Mouse (Mus musculus) heart, postnatal 10 days (tissue): ENCODE measurements around the gene Clasp1. TPM values are rescaled to one million over a fixed set of nuclear protein-coding genes. Genes with fewer than 3 reads are reported as not detected.

ENCODE experiments used
- DNase-seq, 2 experiments: peaks; one replicate each; pipeline ENCODE4 v3.0.0; 2021
- intact Hi-C: fragments of 180-260 bp; cut with DNase I; formaldehyde crosslinking; loops from one replicate; pipeline ENCODE4 v1.15.1; 2025
- total RNA-seq, 2 experiments: library from RNA; stranded (reverse); gene quantifications; 2 replicates each; pipeline ENCODE4 v1.2.3; 2021

Gene Clasp1
- total RNA-seq, 2 experiments from 2014 or later = 341 to 384 TPM

DNA sequence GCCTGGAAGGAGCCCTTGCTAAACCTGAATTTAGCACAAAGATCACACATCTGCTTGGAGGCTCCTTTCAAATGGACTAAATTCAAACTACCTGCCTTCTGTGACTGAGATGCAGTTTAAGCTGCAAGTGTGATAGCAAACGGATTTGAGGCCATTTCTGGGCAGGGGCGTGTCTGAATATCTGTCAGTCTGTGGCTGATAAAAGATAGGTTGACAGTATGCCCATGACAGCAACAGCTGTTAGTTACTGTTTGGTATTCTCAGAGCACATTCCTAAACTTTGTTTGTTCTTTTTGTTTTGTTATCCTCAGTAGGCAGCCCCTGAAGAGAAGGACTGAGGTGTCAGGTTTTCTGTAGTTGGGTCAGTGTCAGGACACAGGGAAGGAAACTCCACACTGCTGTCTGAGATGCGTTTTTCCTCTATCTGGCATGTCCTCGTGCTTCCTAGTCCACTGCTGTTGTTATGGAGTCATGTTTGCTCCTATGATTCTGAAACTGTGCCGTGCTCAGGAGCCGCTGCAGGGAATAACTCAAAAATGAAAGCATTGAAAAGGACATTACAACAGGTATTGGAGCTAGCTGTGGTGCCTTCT, 94.7 kb downstream of the Clasp1 start:
- peak in 1 of 2 experiments; percentile 40 for DNase-seq
- intact Hi-C loops = no loop called here

GRCm38 (mm10) chr1:118485572-118485971, 96.7 kb downstream of the Clasp1 start:
- DNase-seq = peak; percentile 48 to 49
- intact Hi-C loops = no loop called here

- peak in 1 of 2 experiments; percentile 38 for DNase-seq
- intact Hi-C loops = no loop called here
Observed at GRCm38 (mm10) chr1:118486021-118486420, 97.2 kb downstream of the Clasp1 start.

DNA sequence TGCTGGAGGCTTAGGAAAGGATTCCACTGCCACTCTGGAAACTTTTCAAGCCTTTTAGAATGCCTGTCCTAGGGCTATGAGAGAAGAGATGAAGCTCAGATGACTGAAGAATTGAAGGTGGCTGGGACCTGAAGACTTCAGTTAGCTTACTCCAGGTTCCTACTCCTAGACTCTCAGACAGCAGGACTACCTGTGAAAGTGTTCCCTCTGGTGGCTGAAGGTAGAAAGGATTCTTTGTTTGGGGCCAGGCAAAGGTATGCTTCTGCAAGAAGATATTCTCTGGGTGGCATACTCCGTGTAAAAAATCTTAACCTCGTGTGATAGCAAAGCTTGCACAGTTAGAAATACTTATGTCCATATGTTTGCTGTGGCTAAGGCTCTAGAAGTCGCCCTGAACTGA, 104.0 kb downstream of the Clasp1 start:
- intact Hi-C loops = no loop called here
- no peak for DNase-seq

GRCm38 (mm10) chr1:118494551-118494950, 105.7 kb downstream of the Clasp1 start:
- no peak for DNase-seq
- intact Hi-C loops = no loop called here

- DNase-seq = peak; percentile 84 to 88
- intact Hi-C loops = loop anchor here (2.0 kb wide), 2 partner anchors 164 to 176 kb away; no protein-coding TSS in a partner anchor
Observed at GRCm38 (mm10) chr1:118498311-118498710, 109.5 kb downstream of the Clasp1 start.

DNA sequence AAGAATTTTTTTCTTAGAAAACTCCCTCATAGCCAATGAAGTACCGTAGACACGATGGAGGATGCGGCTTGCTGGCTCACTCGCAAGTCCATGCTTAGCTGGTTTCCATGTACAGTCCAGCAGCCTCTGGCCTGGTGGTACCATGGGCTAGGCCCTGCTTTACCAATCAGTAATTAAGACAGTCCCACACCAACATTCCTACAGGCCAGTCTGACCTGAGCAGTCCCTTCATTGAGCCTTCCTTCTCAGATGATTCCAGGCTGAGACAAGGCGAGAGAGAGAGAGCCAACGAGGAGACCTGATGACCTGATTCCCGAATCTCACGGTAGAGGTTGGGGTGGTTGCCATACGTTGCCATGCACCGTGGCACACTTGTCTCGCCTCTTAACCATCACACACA, 111.7 kb downstream of the Clasp1 start:
- DNase-seq = no peak
- intact Hi-C loops = no loop called here

DNA sequence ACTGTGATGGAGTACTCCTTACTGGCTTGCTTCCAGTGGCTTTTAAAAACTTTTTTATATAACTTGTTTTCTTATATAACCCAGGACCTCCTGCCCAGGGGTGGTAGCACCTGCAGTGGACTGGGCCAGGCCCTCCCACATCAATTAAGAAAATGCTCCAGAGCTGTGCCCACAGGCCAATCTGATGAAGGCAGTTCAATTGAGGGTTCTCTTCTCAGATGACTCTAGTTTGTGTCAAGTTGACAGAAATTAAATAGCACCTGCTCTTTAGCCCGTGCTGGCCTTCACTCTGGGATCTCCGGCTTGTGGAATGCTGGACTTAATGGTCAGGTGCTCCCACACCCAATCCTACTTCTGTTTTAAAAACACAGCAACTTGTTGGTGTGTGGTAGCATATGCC, 112.8 kb downstream of the Clasp1 start:
- DNase-seq = no peak
- intact Hi-C loops = no loop called here

GRCm38 (mm10) chr1:118505746-118506145, 116.9 kb downstream of the Clasp1 start:
- no peak for DNase-seq
- intact Hi-C loops = no loop called here

DNA sequence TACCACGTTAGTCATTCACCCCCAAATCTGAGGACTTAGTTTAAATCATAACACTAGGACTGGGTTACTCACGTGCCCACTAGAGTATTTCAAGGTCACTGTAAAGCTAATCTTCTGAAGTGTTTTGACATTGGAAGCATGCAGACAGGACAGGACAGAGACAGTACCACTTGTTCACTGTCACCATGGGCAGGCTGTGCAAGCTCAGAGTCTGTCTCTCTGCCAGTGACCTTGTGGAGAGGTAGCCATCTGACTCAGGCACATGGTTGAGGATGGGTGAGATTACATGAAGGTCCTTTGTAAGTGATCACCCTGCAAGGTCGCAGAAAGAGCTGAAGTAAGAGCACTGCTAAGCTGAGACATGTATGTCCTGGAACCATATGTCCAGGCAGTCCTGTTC, 122.1 kb downstream of the Clasp1 start:
- intact Hi-C loops = no loop called here
- peak; percentile 65 to 81 for DNase-seq

DNA sequence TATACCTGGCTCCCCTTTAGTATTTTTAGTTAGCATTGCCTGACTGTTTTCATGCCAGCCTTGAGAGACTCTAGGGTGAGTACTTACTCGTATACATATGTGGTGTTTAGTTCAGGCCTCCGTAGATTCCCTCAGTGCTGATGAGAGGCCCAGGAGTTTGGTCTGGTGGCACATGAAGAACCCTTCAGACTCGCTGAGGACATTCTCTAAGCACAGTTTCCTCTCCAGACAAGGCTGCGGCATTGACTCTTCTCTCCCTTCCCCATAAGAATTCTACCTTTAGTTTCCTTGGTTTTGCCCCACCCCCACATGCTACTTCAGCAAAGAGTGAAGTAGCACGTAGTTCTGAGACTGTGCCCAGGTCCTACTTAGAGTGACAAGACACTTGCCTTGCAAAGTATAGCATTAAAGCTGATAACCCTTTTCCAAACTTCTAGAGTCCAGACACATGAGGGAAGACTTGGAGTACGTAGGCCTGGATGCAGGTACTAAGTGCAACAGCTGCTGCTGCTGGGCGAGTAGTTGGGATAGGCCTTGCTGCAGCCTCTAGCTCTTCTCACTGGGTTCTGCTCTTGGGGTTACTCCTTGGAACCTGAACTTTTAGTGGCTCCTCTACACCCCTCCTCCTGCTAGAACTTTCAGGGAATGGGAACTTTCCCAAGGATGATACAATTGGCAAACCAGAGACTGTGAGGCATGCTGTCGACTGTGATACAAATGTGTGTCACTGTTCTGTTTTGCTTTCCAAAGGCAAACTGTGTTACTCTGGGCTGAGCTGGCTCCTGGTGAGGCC, 123.1 kb downstream of the Clasp1 start:
- no peak for DNase-seq
- intact Hi-C loops = no loop called here

DNA sequence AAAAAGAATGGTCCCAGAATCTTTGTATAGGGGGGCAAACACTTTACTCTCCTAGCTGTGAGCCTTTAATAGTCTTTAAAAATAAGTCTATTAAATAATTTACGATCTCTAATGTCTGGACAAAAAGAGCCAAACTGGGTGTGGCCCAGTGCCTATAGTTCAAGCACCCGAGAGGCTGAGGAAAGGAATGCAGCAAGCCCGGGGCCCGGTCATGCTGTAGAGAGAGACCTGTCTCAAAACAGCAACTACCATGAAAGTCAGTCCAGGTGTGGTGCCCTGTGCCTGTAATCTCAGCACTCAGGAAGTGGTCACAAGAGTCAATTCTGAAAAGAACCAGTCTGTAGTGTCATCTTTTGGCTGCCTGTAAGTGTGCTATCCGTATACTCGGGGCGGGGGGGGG, 127.4 kb downstream of the Clasp1 start:
- intact Hi-C loops = no loop called here
- no peak for DNase-seq

- DNase-seq = no peak
- intact Hi-C loops = no loop called here
Observed at GRCm38 (mm10) chr1:118523161-118523560, 134.3 kb downstream of the Clasp1 start.

- intact Hi-C loops = no loop called here
- DNase-seq = no peak
Observed at GRCm38 (mm10) chr1:118525336-118525735, 136.5 kb downstream of the Clasp1 start.

- no peak for DNase-seq
- intact Hi-C loops = no loop called here
Observed at GRCm38 (mm10) chr1:118529213-118529612, 140.4 kb downstream of the Clasp1 start.

DNA sequence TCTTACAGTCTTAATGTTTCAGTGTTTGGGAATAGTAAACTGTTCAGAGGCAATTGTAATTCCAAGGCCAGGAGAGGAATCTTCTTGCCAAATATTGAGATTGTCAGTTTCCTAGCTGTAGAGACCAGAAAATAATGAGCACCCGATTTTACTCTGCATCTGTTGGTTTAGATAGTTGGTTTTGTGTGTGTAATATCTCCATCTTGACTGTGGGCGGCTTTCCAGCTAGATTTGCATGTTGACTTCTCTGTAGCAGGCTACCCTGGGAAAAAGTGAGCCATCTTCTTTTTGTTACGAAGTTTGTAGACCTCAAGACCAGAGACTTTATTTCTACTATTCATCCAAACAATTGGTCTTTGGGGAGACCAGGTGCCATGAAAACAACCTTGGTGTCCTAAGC, 142.4 kb downstream of the Clasp1 start:
- no peak for DNase-seq
- intact Hi-C loops = no loop called here

DNA sequence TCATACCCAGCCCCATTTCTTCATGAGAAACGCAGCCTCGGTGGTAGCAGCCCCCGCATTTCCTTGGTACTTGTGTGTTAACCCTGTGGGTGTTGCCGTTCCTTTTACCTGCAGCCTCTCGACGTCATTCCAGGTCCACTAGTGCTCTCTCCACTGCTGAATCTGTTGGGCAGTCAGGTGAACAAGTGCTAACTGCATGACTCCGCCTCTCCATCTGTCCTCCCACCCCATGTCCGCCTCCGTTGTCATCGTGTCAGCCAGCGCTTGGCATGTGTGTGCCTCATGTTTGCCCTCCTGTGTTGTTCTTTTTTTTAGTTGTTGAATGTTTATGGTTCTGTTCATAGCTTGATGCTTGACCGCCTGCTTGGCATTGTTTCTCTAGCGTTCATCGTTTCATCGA, 147.2 kb downstream of the Clasp1 start:
- intact Hi-C loops = no loop called here
- no peak for DNase-seq

DNA sequence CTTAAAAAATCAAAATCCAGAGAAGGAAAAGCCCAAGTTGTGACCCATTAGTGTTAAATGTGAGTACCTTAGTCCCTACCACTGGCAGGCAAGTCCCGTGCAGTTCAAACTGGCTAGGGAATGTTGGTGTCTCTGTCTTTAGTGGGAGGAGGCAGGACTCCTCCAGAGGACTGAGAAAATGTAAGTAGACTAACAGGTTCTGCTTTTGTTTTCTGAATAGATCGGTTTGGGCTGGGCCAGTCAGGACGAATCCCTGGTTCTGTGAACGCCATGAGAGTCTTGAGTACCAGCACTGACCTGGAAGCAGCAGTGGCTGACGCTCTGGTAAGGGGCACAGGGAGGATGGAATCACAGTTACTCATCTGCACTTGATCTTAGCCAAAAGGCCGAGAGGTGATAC, 150.2 kb downstream of the Clasp1 start:
- DNase-seq = no peak
- intact Hi-C loops = no loop called here

DNA sequence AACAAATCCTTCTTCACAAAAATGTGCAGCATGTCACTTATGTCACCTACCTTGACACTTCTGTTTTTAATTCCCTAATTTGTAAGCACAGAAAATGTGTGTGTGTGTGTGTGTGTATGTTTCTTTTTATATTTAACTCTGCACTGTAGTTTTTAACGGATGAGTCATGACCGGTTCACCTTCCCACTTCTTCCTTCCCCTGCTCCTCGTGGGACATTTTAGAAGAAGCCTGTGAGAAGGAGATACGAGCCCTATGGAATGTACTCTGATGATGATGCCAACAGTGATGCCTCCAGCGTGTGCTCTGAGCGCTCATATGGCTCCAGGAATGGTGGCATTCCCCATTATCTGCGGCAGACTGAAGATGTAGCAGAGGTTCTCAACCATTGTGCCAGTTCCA, 154.0 kb downstream of the Clasp1 start:
- DNase-seq = no peak
- intact Hi-C loops = no loop called here

DNA sequence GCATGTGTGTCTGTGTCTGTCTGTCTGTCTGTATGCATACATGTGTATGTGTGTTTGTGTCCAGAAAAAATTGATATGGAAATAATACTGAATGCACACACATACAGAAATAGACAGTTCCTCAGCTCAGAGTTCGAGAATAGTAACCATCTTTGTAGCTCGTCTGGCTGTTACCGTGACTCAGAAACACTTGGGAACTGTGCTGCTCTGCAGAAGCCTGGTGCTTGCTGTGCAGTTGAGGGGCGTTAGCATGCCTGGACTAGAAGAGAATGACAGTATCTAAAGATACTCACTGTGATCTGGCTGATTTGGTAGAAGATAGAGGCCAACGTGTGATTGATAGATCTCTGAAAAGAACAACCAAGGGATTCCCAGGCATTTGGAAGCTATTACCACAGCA, 159.9 kb downstream of the Clasp1 start:
- intact Hi-C loops = no loop called here

DNA sequence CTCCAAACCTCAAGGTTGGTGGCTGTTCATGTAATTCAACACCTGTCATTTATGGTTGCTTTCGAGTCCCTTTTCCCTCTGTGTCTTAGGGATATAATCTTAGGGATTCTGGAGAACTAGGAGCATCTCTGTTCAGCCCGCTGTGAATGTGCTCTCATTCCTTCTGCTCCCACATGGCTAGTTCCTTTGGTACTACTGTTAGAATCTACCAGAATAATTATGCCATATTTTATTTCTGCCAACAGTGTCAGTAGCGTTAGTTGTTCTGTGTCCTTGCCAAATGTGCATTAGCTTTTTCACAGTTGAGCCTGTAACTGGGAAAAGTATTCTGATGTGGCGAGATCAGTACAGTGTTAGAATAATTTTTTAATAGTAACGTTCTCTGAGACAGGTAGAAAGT, 162.3 kb downstream of the Clasp1 start:
- no peak for DNase-seq
- intact Hi-C loops = no loop called here

More for the DNA sequence above, 159.9 kb downstream of the Clasp1 start:
- no peak for DNase-seq

- intact Hi-C loops = no loop called here
- no peak for DNase-seq
Observed at GRCm38 (mm10) chr1:118552071-118552470, 163.2 kb downstream of the Clasp1 start.
